Mouse (Mus musculus) stomach, embryonic 16.5 days (tissue): ENCODE results near the gene Shb. TPM values are rescaled to one million over a fixed set of nuclear protein-coding genes. Genes with fewer than 3 reads are reported as not detected.

Experiments used
- ATAC-seq: fragments of 200-750 bp; cut with Nextera tagmentation; 2 replicates; pipeline ENCODE4 v1.8.0; 2017; ENCODE audit warnings: moderate number of reproducible peaks, moderate TSS enrichment; ENCODE audit not compliant: insufficient read depth, low FRiP score
- H3K27ac ChIP-seq: fragments of 300-500 bp; sonication (generic); 2 replicates; pipeline ENCODE4 v1.5.1; 2014; ENCODE audit warnings: low read length
- H3K27me3 ChIP-seq: fragments of 300-500 bp; sonication (generic); 2 replicates; pipeline ENCODE4 v1.6.1; 2014; ENCODE audit warnings: low read length, control low read depth, mixed read lengths; ENCODE audit not compliant: control insufficient read depth, insufficient read depth
- H3K36me3 ChIP-seq: fragments of 300-500 bp; sonication (generic); 2 replicates; pipeline ENCODE4 v1.6.1; 2014; ENCODE audit warnings: low read length; ENCODE audit not compliant: control insufficient read depth, insufficient read depth
- H3K4me1 ChIP-seq: fragments of 300-500 bp; sonication (generic); 2 replicates; pipeline ENCODE4 v1.6.1; 2014; ENCODE audit warnings: low read length, control low read depth, mixed read lengths; ENCODE audit not compliant: control insufficient read depth, insufficient read depth
- H3K4me2 ChIP-seq: fragments of 300-500 bp; sonication (generic); 2 replicates; pipeline ENCODE4 v1.6.1; 2014; ENCODE audit warnings: low read depth, low read length, mixed read lengths
- H3K4me3 ChIP-seq: fragments of 300-500 bp; sonication (generic); replicated peaks from 2 replicates; pipeline ENCODE4 v1.5.1; 2014; ENCODE audit warnings: mild to moderate bottlenecking, low read length
- H3K9ac ChIP-seq: fragments of 300-500 bp; sonication (generic); 2 replicates; pipeline ENCODE4 v1.6.1; 2014; ENCODE audit warnings: low read length
- H3K9me3 ChIP-seq: fragments of 300-500 bp; sonication (generic); replicated peaks from 2 replicates; pipeline ENCODE4 v1.6.1; 2016; ENCODE audit warnings: low read length, control low read depth; ENCODE audit not compliant: control insufficient read depth
- WGBS: fragments of 180-500 bp; shearing (Covaris S2); extraction: QIAGEN DNeasy Blood & Tissue Kit; methylation state at CpG from one replicate; pipeline ENCODE4 v1.1.7; 2014; 5-methylcytosine and 5-hydroxymethylcytosine counted together
- polyA plus RNA-seq: library from polyadenylated mRNA; unstranded; fragments of >200 nt; fragmentation: Nextera tagmentation; extraction: Ambion mirVana; gene quantifications from 2 replicates; pipeline ENCODE4 v1.2.1, GENCODE M21; 2015

The Shb gene
- polyA plus RNA-seq, 1 experiment from 2014 or later = 2.7 TPM

GRCm38 (mm10) chr4:45435899-45436298, 96.4 kb downstream of the Shb start:
- H3K36me3 ChIP-seq = no peaks in the 10 kb centered on the region
- H3K9me3 ChIP-seq = no peaks in the 10 kb centered on the region
- WGBS = 48% methylated on average over 2 of the region's 2 CpGs
- H3K27me3 ChIP-seq = no peaks in the 10 kb centered on the region
- no peak for ATAC-seq
- H3K4me2 ChIP-seq = no peak overlapping the region
- H3K4me1 ChIP-seq = peaks cover 39% of the 10 kb centered on the region
- no peak overlapping the region for H3K4me3 ChIP-seq
- 0 out of 2 replicates have a peak overlapping the region, but pooled peaks have one; percentile 35 for H3K27ac ChIP-seq
- H3K9ac ChIP-seq = no peak overlapping the region

- Histone ChIP-seq H3K9ac (no peak overlapping the region), H3K9me3 (no peaks in the 10 kb centered on the region), H3K27me3 (no peaks in the 10 kb centered on the region), H3K4me2 (no peak overlapping the region), H3K4me1 (peaks cover 34% of the 10 kb centered on the region), H3K4me3 (no peak overlapping the region), H3K27ac (no peak overlapping the region), H3K36me3 (no peaks in the 10 kb centered on the region)
- no peak for ATAC-seq
- 84% methylated on average over 4 of the region's 4 CpGs for WGBS
These were observed 97.6 kb downstream of the Shb start for GRCm38 (mm10) chr4:45434681-45435080.

GRCm38 (mm10) chr4:45434071-45434470, 98.2 kb downstream of the Shb start:
- peaks cover 28% of the 10 kb centered on the region for H3K4me1 ChIP-seq
- H3K4me3 ChIP-seq = no peak overlapping the region
- 90% methylated on average over 12 of the region's 12 CpGs for WGBS
- no peak overlapping the region for H3K9ac ChIP-seq
- ATAC-seq = no peak
- no peak overlapping the region for H3K4me2 ChIP-seq
- no peaks in the 10 kb centered on the region for H3K9me3 ChIP-seq
- H3K27me3 ChIP-seq = no peaks in the 10 kb centered on the region
- no peaks in the 10 kb centered on the region for H3K36me3 ChIP-seq
- H3K27ac ChIP-seq = no peak overlapping the region

- Histone ChIP-seq H3K9ac (no peak overlapping the region), H3K4me2 (no peak overlapping the region), H3K4me3 (no peak overlapping the region), H3K27me3 (no peaks in the 10 kb centered on the region), H3K27ac (no peak overlapping the region), H3K9me3 (no peaks in the 10 kb centered on the region), H3K36me3 (no peaks in the 10 kb centered on the region), H3K4me1 (peaks cover 18% of the 10 kb centered on the region)
- 75% methylated on average over 3 of the region's 3 CpGs for WGBS
- ATAC-seq = no peak
These were observed 100.5 kb downstream of the Shb start for GRCm38 (mm10) chr4:45431806-45432205.

- no peak for ATAC-seq
- WGBS = 91% methylated on average over 3 of the region's 3 CpGs
These were observed 101.0 kb downstream of the Shb start for GRCm38 (mm10) chr4:45431316-45431715.

GRCm38 (mm10) chr4:45429451-45429850, 102.8 kb downstream of the Shb start:
- no peaks in the 10 kb centered on the region for H3K36me3 ChIP-seq
- no peaks in the 10 kb centered on the region for H3K27me3 ChIP-seq
- no peak overlapping the region for H3K9ac ChIP-seq
- no peak for ATAC-seq
- no peaks in the 10 kb centered on the region for H3K9me3 ChIP-seq
- no peak overlapping the region for H3K4me3 ChIP-seq
- H3K4me1 ChIP-seq = no peaks in the 10 kb centered on the region
- H3K4me2 ChIP-seq = no peak overlapping the region
- WGBS = 83% methylated on average over 7 of the region's 7 CpGs
- H3K27ac ChIP-seq = no peak overlapping the region

More at GRCm38 (mm10) chr4:45431316-45431715, 101.0 kb downstream of the Shb start:
- H3K36me3 ChIP-seq = no peaks in the 10 kb centered on the region
- H3K9ac ChIP-seq = no peak overlapping the region
- peaks cover 14% of the 10 kb centered on the region for H3K4me1 ChIP-seq
- H3K27ac ChIP-seq = no peak overlapping the region
- no peak overlapping the region for H3K4me3 ChIP-seq
- no peaks in the 10 kb centered on the region for H3K9me3 ChIP-seq
- no peak overlapping the region for H3K4me2 ChIP-seq
- H3K27me3 ChIP-seq = no peaks in the 10 kb centered on the region

GRCm38 (mm10) chr4:45426724-45427457, 105.4 kb downstream of the Shb start:
- H3K27ac ChIP-seq = no peak overlapping the region
- 68% methylated on average over 13 of the region's 13 CpGs for WGBS
- no peaks in the 10 kb centered on the region for H3K27me3 ChIP-seq
- no peaks in the 10 kb centered on the region for H3K9me3 ChIP-seq
- 0 out of 2 replicates have a peak, but pooled peaks cover 7% of the 10 kb centered on the region for H3K4me1 ChIP-seq
- no peak overlapping the region for H3K4me3 ChIP-seq
- no peak overlapping the region for H3K9ac ChIP-seq
- ATAC-seq = no peak
- no peaks in the 10 kb centered on the region for H3K36me3 ChIP-seq
- H3K4me2 ChIP-seq = no peak overlapping the region

- Histone ChIP-seq H3K4me2 (no peak overlapping the region), H3K36me3 (no peaks in the 10 kb centered on the region), H3K27ac (peak overlapping the region; percentile 10; the same call in 1 of the 2 replicates), H3K4me1 (peaks cover 20% of the 10 kb centered on the region; the same call in 1 of the 2 replicates), H3K9ac (0 out of 2 replicates have a peak overlapping the region, but pooled peaks have one; percentile 18), H3K9me3 (no peaks in the 10 kb centered on the region), H3K27me3 (no peaks in the 10 kb centered on the region), H3K4me3 (no peak overlapping the region)
- ATAC-seq = 0 out of 2 replicates have a peak, but pooled peaks have one; percentile 53
- WGBS = 30% methylated on average over 8 of the region's 8 CpGs
These were observed 108.9 kb downstream of the Shb start for GRCm38 (mm10) chr4:45423406-45423805.

GRCm38 (mm10) chr4:45422640-45423039, 109.6 kb downstream of the Shb start:
- 72% methylated on average over 10 of the region's 10 CpGs for WGBS
- 0 out of 2 replicates have a peak, but pooled peaks have one; percentile 19 for ATAC-seq
- peak overlapping the region; percentile 25; the same call in 1 of the 2 replicates for H3K27ac ChIP-seq

More at GRCm38 (mm10) chr4:45422640-45423039, 109.6 kb downstream of the Shb start:
- H3K9me3 ChIP-seq = no peaks in the 10 kb centered on the region
- no peak overlapping the region; the same call in 1 of the 2 replicates for H3K9ac ChIP-seq
- H3K4me3 ChIP-seq = no peak overlapping the region
- H3K4me1 ChIP-seq = peaks cover 20% of the 10 kb centered on the region; the same call in 1 of the 2 replicates
- no peaks in the 10 kb centered on the region for H3K36me3 ChIP-seq
- H3K4me2 ChIP-seq = no peak overlapping the region
- H3K27me3 ChIP-seq = no peaks in the 10 kb centered on the region
